Mouse (Mus musculus): ENCODE results near the gene Stat6. TPM values are rescaled to one million over a fixed set of nuclear protein-coding genes. Genes with fewer than 3 reads are reported as not detected.

Stat6 gene
- polyA plus RNA-seq, 1 experiment = not detected

DNA sequence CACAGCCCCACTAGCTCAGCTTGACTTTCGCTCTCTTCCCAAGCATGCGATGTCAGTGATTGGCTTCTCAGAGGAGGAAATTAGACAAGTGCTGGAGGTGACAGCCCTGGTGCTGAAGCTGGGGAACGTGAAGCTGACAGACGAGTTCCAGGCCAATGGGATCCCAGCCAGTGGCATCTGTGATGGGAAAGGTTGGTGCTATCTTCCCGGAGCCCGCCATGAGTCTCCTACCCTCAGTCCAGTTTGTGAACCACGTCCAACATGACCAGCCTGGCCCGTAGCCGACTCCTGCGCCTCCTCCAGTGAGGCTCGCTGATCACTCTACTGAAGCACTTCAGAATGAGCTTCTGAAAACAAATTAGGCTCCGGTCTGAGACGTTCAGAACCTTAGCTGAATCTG is 67.5 kb downstream of the Stat6 start:
- TF ChIP-seq CTCF (IDR thresholded peaks at IDR 0.05; ENCODE audit: insufficient read depth, low read depth, low read length) = no peak
- no peak for TF ChIP-seq POLR2A (IDR thresholded peaks at IDR 0.05; ENCODE audit: insufficient read depth, low read depth, low read length)
- Histone ChIP-seq H3K4me1 (ENCODE audit: control insufficient read depth, insufficient read depth, low read length) (no peaks in the 10 kb centered on the region), H3K4me3 (ENCODE audit: insufficient read depth, low read depth, low read length) (no peak overlapping the region), H3K27ac (ENCODE audit: insufficient read depth, low read depth, low read length) (no peak overlapping the region)
- WGBS = 91% methylated on average over 13 of the region's 13 CpGs

Other genes with a start within 250 kb of the Stat6 start
- not detected in 2 replicates for gene Stac3, start 141.3 kb upstream of the Stat6 start, polyA plus RNA-seq (2012; ENCODE audit: insufficient read depth, insufficient read length, low replicate concordance, missing spikeins)
- not detected in 2 replicates for gene Ndufa4l2, start 128.0 kb upstream of the Stat6 start, polyA plus RNA-seq (2012; ENCODE audit: insufficient read depth, insufficient read length, low replicate concordance, missing spikeins)
- not detected in 2 replicates for gene Shmt2, start 120.5 kb upstream of the Stat6 start, polyA plus RNA-seq (2012; ENCODE audit: insufficient read depth, insufficient read length, low replicate concordance, missing spikeins)
- gene Nxph4, start 108.4 kb upstream of the Stat6 start, polyA plus RNA-seq (2012; ENCODE audit: insufficient read depth, insufficient read length, low replicate concordance, missing spikeins) = not detected in 2 replicates
- gene Lrp1, start 21.8 kb upstream of the Stat6 start, polyA plus RNA-seq (2012; ENCODE audit: insufficient read depth, insufficient read length, low replicate concordance, missing spikeins) = 404 and 471 TPM in 2 replicates
- gene Nemp1, start 23.9 kb downstream of the Stat6 start, polyA plus RNA-seq (2012; ENCODE audit: insufficient read depth, insufficient read length, low replicate concordance, missing spikeins) = not detected in 2 replicates
- not detected in 2 replicates for gene Nab2, start 25.6 kb downstream of the Stat6 start, polyA plus RNA-seq (2012; ENCODE audit: insufficient read depth, insufficient read length, low replicate concordance, missing spikeins)
- not detected in 2 replicates for gene Myo1a, start 62.2 kb downstream of the Stat6 start, polyA plus RNA-seq (2012; ENCODE audit: insufficient read depth, insufficient read length, low replicate concordance, missing spikeins)
- gene Tac2, start 81.5 kb downstream of the Stat6 start, polyA plus RNA-seq (2012; ENCODE audit: insufficient read depth, insufficient read length, low replicate concordance, missing spikeins) = not detected in 2 replicates
- not detected in 2 replicates for gene Zbtb39, start 96.6 kb downstream of the Stat6 start, polyA plus RNA-seq (2012; ENCODE audit: insufficient read depth, insufficient read length, low replicate concordance, missing spikeins)
- not detected in 2 replicates for gene Gpr182, start 108.7 kb downstream of the Stat6 start, polyA plus RNA-seq (2012; ENCODE audit: insufficient read depth, insufficient read length, low replicate concordance, missing spikeins)
- gene Rdh1, start 116.7 kb downstream of the Stat6 start, polyA plus RNA-seq (2012; ENCODE audit: insufficient read depth, insufficient read length, low replicate concordance, missing spikeins) = not detected in 2 replicates
- not detected in 2 replicates for gene Rdh16f1, start 116.8 kb downstream of the Stat6 start, polyA plus RNA-seq (2012; ENCODE audit: insufficient read depth, insufficient read length, low replicate concordance, missing spikeins)
- gene Rdh9, start 133.4 kb downstream of the Stat6 start, polyA plus RNA-seq (2012; ENCODE audit: insufficient read depth, insufficient read length, low replicate concordance, missing spikeins) = not detected in 2 replicates
- not detected in 2 replicates for gene Rdh16, start 158.2 kb downstream of the Stat6 start, polyA plus RNA-seq (2012; ENCODE audit: insufficient read depth, insufficient read length, low replicate concordance, missing spikeins)
- gene Rdh19, start 206.9 kb downstream of the Stat6 start, polyA plus RNA-seq (2012; ENCODE audit: insufficient read depth, insufficient read length, low replicate concordance, missing spikeins) = not detected in 2 replicates
- gene Rdh16f2, start 223.5 kb downstream of the Stat6 start, polyA plus RNA-seq (2012; ENCODE audit: insufficient read depth, insufficient read length, low replicate concordance, missing spikeins) = not detected in 2 replicates
- gene Rdh7, start 245.8 kb downstream of the Stat6 start, polyA plus RNA-seq (2012; ENCODE audit: insufficient read depth, insufficient read length, low replicate concordance, missing spikeins) = not detected in 2 replicates